Mouse (Mus musculus) gastrocnemius, adult 8-10 months (tissue): Measurements from ENCODE around the gene Gm13271. TPM values are rescaled to one million over a fixed set of nuclear protein-coding genes. Genes with fewer than 3 reads are reported as not detected.
"Not testable (repeated sequence)": the region's sequence is repeated elsewhere in the genome, so short reads cannot be mapped to it uniquely, and the experiment has no call there.

Experiments
- DNase-seq, 2 experiments: peaks; one replicate each; pipeline ENCODE4 v3.0.0; 2022; ENCODE audit warnings: low spot score in 2 of 2
- total RNA-seq, 4 experiments: library from RNA; stranded (reverse); gene quantifications; 2 replicates each; pipeline ENCODE4 v1.2.4; 2022

The Gm13271 gene
- total RNA-seq: not detected

DNA sequence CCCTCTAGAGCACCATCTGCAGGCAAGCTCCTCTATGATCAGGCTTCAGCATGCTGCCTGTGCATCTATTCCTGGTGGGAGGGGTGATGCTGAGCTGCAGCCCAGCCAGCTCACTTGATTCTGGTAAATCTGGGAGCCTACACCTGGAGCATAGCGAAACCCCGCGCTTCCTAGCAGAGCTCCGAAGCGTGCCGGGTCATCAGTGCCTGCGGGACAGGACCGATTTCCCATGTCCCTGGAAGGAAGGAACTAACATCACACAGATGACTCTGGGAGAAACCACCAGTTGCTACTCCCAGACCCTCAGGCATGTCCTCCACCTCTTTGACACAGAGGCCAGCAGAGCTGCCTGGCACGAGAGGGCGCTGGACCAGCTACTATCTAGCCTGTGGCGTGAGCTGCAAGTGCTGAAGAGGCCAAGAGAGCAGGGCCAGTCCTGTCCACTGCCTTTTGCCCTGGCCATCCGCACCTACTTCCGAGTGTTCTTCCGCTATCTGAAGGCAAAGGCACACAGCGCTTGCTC lies at the start of gene Gm13271:
Gene Gm13271, plus strand, starts transcription at position 51 of the 523 bp plus-strand sequence.
- DNase-seq: peak; percentile 64 to 71

DNA sequence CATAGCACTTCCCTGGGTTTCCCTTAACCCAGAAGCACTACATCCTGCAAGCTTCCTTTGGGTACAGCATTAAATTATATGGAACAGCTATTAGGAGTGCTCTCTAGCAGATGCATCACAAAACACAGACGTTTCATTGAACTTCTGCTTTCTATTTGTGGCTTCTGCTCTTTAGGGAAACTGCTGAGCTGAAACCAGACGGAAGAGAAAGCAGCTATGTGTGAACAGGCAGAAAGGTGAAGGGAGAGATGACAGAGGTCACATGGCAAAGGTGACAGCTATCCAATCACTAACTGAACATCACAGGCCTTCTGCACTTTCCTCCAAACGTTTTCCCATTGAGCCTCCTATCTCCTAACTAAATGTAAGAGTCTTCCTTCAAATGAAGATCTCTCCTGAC lies 48.7 kb upstream of the Gm13271 start:
- DNase-seq: no peak

DNA sequence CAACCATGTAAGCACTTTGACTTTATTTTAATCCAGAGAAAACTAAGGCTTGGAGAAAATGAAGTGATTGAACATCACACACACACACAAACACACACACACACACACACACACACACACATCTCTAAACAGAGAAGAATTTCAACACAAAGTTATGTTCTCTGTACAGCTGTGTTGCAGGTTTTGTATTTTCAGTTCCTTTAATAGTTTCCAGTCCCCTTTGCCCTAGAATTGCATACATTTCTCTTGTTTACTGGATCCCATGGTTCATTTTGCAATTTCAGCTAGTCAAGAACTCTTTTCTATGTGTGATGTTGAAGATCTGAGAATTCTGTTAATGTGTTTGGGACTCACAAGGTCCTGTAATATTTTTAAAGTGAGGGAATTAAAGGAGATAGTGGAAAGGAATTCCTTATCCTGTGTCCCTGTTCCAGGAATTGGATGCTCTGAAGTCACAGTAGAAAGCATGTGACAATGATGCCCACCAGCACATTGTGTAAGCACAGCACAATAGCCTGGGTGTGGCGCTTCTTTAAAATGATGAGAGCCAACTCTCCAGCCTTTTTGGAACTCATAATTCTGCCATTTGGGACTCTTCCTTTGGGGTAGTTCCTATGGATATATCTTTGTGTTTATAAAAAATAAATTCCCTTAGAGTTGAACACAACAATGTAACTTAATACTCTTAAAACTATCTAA lies 47.4 kb upstream of the Gm13271 start:
- no peak for DNase-seq

DNA sequence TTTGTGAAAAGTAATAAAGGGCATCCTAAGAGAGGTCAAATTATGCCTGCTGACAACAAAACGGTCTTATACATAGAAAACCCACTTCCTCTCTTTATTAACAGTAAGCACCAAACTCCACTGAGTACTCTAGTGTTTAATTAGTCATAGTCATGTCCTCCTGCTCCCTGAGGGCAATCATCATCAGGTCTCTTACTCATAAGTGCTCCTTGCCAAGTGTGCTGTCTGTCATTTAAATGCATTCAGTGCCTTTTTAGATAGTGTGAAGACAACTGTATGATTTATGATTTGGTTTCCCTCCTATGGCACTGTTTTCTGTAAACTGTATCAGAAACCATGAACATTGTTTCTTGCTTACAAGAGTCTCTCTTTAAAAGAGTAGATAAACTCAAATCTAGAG lies 40.4 kb upstream of the Gm13271 start:
- DNase-seq: no peak

DNA sequence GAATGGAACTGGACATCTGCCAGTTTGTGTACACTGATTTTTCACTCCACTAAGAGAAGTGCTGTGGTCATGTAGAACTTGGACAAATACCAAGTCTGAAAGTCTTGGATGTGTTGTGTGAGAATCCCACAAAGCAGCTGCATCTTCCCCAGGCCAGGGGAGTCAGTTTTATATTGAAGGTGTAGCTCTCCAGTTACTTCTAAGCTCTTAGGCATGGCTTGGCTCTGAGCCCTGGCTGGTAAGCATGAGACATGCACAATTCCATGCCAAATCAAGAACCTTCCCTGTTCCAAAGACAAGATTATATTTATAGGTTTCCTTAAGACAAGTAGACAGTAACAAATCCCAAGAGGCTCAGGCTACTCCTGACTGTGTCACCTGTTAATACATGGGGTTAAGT lies 39.6 kb upstream of the Gm13271 start:
- DNase-seq: peak; percentile 61 to 80

DNA sequence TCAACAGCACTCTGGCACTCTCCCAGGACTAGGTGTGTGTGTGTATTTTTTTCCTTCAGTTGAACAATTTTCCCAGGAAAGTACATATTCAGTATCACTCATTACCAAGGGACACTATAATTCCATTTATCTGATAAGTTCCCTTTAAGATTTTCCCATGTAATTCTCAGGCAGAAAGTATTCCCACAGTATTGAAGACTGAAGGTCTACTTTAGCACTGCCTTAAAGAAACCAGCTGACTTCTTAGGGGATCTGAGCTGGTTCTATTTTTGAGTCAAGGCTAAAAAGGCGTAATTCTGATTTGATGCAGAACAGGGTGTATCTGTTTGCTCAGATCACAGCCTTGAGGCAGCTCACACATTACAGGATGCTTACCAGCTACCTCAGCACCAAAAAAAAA lies 36.0 kb upstream of the Gm13271 start:
- DNase-seq: no peak

DNA sequence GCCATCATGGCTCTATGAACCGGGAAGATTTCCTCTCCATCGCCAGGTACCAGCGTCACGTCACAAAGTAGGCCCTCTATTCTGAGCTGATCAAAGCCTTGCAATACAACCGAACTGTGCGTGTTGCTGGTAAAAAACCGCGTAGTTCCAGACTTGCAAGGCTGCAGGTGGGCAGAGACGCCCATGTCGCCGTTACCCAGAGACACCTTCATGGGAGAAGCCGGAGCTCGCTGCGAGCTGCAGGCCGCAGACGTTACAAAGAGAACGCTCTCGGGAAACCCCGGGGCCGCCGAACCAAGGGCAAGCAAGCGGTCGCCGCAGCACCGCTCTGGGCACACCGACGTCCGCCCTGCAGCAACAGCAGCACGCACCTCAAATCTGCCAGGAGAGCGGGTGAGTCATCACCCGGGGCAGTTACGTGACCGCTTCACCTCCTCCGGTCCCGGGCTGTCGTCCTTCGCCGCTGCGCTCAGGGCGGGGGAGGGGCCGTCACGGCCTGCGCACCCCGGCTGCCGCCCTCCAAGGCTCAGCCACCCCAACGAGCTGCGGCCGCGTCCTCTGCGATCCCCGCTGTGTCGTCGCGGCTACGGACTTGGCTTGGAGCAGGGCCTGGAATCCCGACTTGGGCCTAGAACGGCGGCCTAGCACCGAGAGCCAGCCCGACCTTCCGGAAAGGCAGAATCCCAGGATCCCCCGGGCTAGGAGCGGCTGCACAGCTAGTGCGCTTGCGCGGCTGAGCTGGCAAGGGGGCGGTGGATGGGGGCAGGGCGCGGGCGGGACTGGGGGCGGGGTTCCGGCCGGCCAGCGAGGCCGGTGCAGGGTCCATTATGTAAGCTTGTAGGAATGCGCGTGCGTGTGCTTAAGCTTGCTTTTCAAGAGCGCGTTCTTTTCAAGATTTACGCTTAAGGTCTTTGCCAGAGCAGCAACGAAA lies 32.6 kb upstream of the Gm13271 start, which contains the start of the genes Gm26566 and Klhl9:
Gene Gm26566, plus strand, starts transcription at position 15 of the 931 bp plus-strand sequence.
Gene Klhl9, minus strand, starts transcription at position 675 of the 931 bp plus-strand sequence.
- DNase-seq: peak; percentile 77 to 86

DNA sequence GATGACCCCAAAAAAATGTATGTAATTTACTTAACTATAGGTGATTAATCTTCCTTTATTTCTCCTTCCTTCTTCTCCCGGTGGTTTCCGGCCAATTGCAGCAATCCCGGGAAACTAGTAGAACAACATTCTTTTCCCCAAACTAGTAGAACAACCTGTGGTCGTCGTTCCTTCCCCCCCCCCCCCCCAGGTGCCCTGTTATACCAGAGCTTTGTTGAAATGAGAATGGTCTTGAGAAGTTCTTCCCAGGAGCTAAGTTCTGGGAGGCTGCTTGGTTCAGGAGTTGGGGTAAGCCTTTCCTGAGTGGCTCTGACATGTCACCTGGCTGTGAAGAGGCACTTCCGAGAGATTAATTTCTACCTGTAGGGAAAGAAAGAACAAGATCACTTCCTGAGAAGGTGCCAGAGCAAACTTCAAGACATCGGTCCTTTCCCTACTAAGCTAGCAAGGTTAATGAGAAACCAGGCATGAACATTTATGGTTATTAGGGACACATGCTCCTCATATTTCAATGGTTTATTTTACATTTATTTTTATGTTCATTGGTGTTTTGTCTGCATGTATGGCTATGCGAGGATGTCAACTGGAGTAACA lies 31.1 kb upstream of the Gm13271 start:
- DNase-seq: no peak

DNA sequence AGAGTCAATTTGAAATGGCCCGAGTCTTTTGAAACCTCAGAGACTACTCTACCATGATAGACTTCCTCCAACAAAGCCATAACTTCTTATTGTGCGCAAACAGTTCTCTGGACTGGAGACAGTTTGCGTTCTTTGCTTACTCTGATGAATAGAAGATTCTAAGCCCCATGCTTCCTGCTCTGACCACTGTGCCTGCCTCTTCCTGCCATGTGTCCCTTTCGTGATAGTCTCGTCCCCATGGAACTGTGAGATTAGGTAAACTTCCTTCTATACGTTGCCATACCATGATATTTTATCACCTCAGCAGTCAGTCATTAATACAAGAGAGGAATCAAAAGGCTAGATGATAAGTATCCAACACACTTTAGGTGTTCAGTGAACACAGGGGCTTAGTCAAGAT lies 27.9 kb upstream of the Gm13271 start:
- no peak for DNase-seq

DNA sequence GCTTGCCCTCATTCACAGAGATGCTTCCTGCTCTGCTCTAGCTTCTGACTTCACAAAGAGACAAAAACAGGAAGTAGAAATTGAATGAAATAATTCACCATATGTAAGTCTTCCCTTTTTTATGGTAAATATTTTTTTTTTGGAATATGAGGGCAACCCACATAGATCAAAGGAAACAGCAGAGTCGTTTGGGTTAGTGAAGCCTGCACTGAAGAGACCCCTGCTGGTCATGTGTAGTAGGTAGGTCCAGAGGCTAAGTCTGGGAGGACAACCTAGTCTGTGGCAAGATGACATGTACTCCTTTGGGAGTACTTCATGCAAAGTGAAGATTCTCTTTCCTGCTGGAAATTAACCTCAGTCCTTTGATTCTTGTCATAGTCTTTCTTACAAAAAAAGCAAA lies 27.3 kb upstream of the Gm13271 start:
- DNase-seq: no peak

DNA sequence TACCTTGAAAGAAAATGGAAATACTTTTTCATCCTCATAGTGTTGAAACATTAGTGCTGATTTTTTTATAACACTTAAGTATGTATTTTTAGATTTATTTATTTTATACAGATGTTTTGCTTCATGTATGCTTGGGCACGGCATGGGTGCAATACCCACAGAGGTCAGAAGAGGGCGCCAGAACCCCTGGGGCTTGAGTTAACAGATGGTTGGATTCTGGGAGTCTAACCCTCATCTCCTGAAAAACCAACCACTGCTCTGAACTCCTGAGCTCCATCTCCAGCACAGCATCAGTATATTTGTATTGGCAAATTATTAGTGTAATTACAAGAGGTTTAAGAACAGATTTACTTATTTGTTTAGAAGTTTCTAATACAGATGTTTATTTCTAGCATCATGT lies 16.2 kb upstream of the Gm13271 start:
- DNase-seq: peak in 1 of 2 experiments; percentile 27

DNA sequence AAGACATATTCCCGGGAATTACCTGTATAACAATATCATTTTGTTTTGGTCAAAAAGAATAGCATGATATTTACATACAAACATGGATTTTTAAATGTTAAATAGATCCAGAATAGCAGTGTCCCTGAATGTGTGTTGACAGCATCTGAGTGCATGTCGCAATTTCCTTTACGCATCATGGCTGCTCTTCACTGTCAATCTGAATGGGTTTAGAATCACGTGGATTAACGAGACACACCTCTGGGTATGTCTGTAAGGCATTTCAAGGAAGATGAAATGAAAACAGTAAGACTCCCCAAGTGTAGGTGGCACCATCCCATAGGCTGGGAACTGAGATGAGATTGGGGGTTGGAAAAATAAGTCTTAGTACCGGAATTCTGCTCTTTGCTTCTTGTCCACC lies 15.6 kb upstream of the Gm13271 start:
- DNase-seq: no peak

DNA sequence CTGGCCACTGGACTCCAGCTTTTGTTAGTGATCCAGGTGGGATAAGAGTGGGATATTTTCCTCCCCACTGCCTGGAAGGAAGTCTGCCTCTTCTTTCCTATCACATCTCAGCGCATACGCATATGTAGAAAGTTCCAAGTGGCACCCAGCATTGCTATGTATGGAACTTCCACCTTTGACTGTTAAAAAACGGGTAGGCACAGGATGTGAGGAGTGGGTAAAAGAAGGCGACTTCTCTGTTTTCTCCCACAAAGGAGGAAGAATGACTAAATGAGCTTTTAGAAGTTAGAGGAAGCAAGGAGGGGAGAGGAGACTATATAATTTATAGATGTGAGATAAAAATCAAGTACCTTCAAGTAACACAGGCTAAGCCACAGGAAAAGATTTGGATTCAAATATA lies 13.2 kb upstream of the Gm13271 start:
- no peak for DNase-seq

DNA sequence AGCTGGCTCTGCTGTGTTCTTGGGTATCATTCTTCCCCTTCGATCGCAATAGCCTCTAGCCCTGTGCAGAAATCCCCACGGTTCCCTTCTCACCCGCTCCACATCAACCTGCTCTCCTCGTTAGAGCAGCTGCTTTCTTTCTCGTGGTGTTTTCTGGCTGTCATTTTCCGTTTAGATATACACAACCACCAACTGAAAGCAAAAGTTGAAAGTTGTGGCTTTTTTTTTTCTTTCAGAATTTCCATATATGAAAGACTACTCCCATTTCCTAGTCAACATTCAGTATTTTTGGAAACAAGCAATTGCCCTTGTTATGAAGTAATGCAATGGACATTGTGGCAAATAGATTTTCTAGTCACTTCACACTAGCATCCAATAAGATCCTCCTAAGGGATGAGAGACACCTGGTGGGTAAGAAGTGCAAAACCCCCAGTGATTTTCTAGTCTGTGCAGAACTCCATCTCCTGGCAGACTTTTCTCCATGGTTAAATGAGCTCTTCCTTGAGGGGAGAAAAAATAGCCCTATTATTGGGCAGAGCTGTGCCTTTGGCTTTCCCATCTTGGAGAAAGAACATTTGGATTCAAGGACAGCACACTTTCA lies 11.8 kb upstream of the Gm13271 start:
- no peak for DNase-seq

DNA sequence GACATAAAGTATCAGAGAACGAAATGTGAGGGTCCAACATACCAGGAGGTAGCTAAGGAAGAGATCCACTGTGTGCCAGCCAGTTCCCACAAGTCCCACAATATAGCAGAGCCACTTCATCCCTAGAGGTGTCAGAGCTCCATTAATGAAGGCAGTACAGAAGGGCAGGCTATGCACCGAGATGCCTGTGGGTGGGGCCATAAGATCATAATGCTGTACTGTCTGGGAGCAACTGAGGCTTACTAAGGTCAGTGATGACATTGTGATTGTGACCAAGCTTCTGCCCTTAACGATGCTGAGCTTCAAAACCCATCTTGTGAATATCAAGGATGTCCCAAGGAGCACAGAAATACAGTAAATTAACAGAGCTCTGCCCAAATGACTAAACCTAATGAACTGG lies 10.5 kb upstream of the Gm13271 start:
- DNase-seq: no peak

DNA sequence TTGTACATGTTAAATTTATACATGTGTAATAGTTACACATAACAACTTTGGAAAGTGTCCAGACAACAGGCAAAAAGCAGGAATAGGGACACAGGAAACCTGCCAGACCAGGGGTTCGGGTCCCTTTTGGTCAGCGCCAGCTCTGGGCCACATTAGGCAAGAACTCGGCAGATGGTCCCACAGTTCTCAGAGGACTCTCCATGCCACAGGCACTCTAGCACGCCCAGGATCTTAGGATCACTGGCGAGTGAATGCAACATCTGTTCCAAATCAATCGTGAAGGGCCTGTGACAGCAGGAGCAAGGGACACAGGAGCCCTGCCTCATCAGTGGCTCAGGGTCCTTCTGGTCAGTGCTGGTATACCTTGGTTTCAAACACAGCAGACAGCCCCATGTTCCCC lies 4.7 kb upstream of the Gm13271 start:
- no peak for DNase-seq

DNA sequence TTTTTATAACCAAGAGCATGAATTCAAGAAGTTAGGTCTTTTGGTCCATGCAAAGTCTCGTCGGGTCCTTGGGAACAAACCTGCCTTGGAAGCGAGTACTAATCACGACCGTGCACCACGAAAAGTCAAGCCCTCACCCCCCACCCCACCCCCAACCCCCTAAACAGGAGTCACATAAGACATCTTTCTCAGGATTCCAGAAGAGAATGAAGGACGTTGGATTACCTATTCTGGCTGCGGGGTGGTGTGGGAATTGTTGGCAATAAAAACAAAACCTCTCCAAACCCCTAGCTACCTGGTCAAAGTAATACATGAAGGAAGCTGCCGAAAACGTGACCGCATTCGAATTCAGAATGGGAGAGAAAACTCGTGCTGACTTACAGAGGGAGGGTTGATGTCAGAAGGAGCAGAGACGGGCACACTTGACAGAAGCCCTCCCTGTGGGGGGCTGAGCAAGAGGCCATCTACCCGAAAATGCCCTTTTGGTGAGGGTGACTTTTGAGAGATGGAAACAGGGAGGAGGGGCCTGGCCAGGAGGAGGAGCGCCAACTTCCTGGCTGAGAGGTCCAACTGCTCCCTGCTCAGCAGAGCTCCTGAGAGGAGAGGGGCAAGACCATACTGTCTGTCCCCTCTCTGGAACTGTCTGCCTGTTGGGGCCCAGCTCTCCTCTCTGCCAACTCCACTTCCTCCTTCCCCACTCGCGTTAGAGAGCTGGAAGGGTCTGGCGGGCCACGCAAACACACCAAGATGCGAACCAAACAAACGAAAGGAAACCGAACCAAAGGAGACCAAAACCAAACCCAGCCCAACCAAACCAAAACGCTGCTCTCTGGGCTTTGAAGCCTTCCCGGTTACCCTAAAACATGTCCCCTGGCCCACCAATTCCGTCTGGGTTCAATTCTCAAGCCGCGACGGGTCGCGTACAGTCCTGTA lies 2.2 kb downstream of the Gm13271 start:
- not testable (repeated sequence) for DNase-seq

DNA sequence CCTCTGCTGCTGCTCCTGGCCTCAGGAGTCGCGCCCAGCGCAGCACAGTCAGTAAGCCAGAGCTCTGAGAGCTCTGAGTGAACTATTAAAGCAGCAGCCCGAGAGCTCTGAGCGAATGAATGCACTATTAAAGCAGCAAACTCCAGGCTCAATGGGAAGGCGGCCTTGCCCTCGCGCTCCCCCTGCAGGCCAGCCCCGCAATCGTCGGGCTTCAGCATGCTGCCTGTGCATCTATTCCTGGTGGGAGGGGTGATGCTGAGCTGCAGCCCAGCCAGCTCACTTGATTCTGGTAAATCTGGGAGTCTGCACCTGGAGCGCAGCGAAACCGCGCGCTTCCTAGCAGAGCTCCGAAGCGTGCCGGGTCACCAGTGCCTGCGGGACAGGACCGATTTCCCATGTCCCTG lies 3.0 kb downstream of the Gm13271 start:
- peak; percentile 85 to 88 for DNase-seq

DNA sequence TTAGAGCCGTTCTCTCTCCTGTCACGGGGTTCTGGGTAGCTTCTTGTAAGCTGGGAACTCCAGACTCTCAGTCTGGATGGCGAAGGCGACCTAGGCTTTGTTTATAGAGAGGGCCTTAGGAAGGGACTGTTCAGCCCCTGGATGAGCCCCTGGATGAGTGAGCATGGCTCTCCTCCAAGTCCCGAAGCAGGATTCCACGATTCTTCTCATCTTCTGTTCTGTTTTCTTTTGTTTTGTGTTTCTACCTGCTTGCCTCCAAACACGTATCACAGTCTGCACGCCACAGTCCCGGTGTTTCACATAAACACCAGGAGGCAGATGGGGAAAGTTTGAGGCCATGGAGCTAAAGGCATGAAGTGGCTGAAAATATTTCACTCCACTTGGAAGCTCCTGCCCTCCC lies 4.1 kb downstream of the Gm13271 start:
- not testable (repeated sequence) for DNase-seq

DNA sequence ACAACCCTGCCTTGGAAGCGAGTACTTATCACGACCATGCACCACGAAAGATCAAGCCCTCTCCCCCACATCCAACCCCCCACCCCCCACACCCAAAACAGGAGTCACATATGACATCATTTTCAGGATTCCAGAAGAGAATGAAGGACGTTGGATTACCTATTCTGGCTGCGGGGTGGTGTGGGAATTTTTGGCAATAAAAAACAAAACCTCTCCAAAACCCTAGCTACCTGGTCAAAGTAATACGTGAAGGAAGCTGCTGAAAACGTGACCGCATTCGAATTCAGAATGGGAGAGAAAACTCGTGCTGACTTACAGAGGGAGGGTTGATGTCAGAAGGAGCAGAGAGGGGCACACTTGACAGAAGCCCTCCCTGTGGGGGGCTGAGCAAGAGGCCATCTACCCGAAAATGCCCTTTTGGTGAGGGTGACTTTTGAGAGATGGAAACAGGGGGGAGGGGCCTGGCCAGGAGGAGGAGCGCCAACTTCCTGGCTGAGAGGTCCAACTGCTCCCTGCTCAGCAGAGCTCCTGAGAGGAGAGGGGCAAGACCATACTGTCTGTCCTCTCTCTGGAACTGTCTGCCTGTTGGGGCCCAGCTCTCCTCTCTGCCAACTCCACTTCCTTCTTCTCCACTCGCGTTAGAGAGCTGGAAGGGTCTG lies 5.1 kb downstream of the Gm13271 start, which contains the start of gene Gm13283:
Gene Gm13283, plus strand, starts transcription at position 510 of the 659 bp plus-strand sequence.
- DNase-seq: peak in 1 of 2 experiments; percentile 13
